In genomic region chr10:83359451-83359850, GRCm38 (mm10) we compare ENCODE assay signal across 7 mouse cellular contexts. TPM values are rescaled to one million over a fixed set of nuclear protein-coding genes. Genes with fewer than 3 reads are reported as not detected.
A peak's percentile ranks its signal among the peaks of the same experiment; 100 is the strongest.
DNase-seq lines count a peak whose midpoint lies in the region; ATAC-seq and TF ChIP-seq lines count a peak whose summit lies in the region.

No protein-coding gene starts in this region.

- no peaks in the 10 kb centered on the region for H3K27me3 ChIP-seq in megakaryocyte, embryonic 14.5 days (replicated peaks)
- no peaks in the 10 kb centered on the region for H3K27me3 ChIP-seq in forebrain, postnatal 0 days (ENCODE audit: insufficient read depth, low read length)
- H3K27me3 ChIP-seq in liver, embryonic 11.5 days (replicated peaks; ENCODE audit: control insufficient read depth, insufficient read depth, low read length): no peaks in the 10 kb centered on the region

- intact Hi-C loops in left cerebral cortex, postnatal 4 days (cut with DNase I): no loop called here

- 87% methylated on average over 4 of the region's 4 CpGs for WGBS in forebrain, postnatal 0 days
- WGBS in liver, embryonic 11.5 days: 78% methylated on average over 4 of the region's 4 CpGs

- H3K4me3 ChIP-seq in megakaryocyte, embryonic 14.5 days (replicated peaks): peak overlapping the region; percentile 100
- H3K4me3 ChIP-seq in forebrain, postnatal 0 days (ENCODE audit: low read depth, low read length): peak overlapping the region; percentile 56
- H3K4me3 ChIP-seq in liver, embryonic 11.5 days (ENCODE audit: low read depth, low read length): peak overlapping the region; percentile 79

- H3K9me3 ChIP-seq in megakaryocyte, embryonic 14.5 days: no peaks in the 10 kb centered on the region
- no peaks in the 10 kb centered on the region for H3K9me3 ChIP-seq in forebrain, postnatal 0 days (ENCODE audit: low read length)
- no peaks in the 10 kb centered on the region for H3K9me3 ChIP-seq in liver, embryonic 11.5 days (ENCODE audit: control insufficient read depth, low read length)

- H3K4me2 ChIP-seq in forebrain, postnatal 0 days (ENCODE audit: low read depth): peak overlapping the region; percentile 74
- peak overlapping the region; percentile 72 for H3K4me2 ChIP-seq in liver, embryonic 11.5 days

- H3K27ac ChIP-seq in forebrain, postnatal 0 days (ENCODE audit: low read depth, low read length): peak overlapping the region; percentile 75
- H3K27ac ChIP-seq in liver, embryonic 11.5 days (ENCODE audit: low read depth, low read length): 0 out of 2 replicates have a peak overlapping the region, but pooled peaks have one; percentile 34

- ATAC-seq in megakaryocyte, adult 5-6 weeks (ENCODE audit: poor library complexity, severe bottlenecking): no peak
- no peak; the same call in 1 of the 2 replicates for ATAC-seq in forebrain, postnatal 0 days
- ATAC-seq in liver, embryonic 11.5 days (replicated peaks; ENCODE audit: low FRiP score): no peak

- peaks cover 39% of the 10 kb centered on the region for H3K4me1 ChIP-seq in megakaryocyte, embryonic 14.5 days
- peaks cover 11% of the 10 kb centered on the region; the same call in 1 of the 2 replicates for H3K4me1 ChIP-seq in forebrain, postnatal 0 days (ENCODE audit: insufficient read depth)
- peaks cover 26% of the 10 kb centered on the region for H3K4me1 ChIP-seq in liver, embryonic 11.5 days (replicated peaks; ENCODE audit: control insufficient read depth, insufficient read depth, low read length)

- peak overlapping the region; percentile 63 for H3K9ac ChIP-seq in forebrain, postnatal 0 days
- H3K9ac ChIP-seq in liver, embryonic 11.5 days (ENCODE audit: low read depth, low read length): peak overlapping the region; percentile 51; the same call in 1 of the 2 replicates

- no peak for DNase-seq in forebrain, postnatal 0 days
- DNase-seq in liver, embryonic 11.5 days (ENCODE audit: low spot score): no peak
- DNase-seq in yolk sac, embryonic 10.5 days (ENCODE audit: low spot score): peak; percentile 60
- no peak for DNase-seq in cerebellum, postnatal 4 days (ENCODE audit: low spot score in 2 of 2)
- DNase-seq in left cerebral cortex, postnatal 4 days: no peak

- peaks cover 23% of the 10 kb centered on the region for H3K36me3 ChIP-seq in megakaryocyte, embryonic 14.5 days (replicated peaks; ENCODE audit: low read length)
- H3K36me3 ChIP-seq in forebrain, postnatal 0 days (ENCODE audit: insufficient read depth): peaks cover 17% of the 10 kb centered on the region
- peaks cover 21% of the 10 kb centered on the region for H3K36me3 ChIP-seq in liver, embryonic 11.5 days (ENCODE audit: control insufficient read depth, insufficient read depth, low read length)

- TF ChIP-seq CTCF in forebrain, postnatal 0 days (IDR thresholded peaks at IDR 0.05; ENCODE audit: low read depth): no peak

RNA-seq across cellular contexts. Expression of gene D10Wsu102e, which starts 0.6 kb away (rescaled TPM):
- 0.09 and 0.10 TPM in 2 replicates for polyA plus RNA-seq in megakaryocyte, embryonic 14.5 days (2012; ENCODE audit: insufficient read depth, low replicate concordance)
- 0.40 and 0.46 TPM in 2 replicates for total RNA-seq in megakaryocyte, adult 5-6 weeks (2015)
- total RNA-seq in megakaryocyte, adult 5-6 weeks (2017): 0.44 and 0.57 TPM in 2 replicates
- 2.0 and 2.3 TPM in 2 replicates for total RNA-seq in forebrain, postnatal 0 days (2014; rRNA removed)
- 0.47 and 0.61 TPM in 2 replicates for polyA plus RNA-seq in forebrain, postnatal 0 days (2015; fragmentation: Nextera tagmentation; extraction: Ambion mirVana)
- polyA plus RNA-seq in liver, embryonic 11.5 days (2014; fragmentation: Nextera tagmentation; extraction: Ambion mirVana): 0.79 and 0.81 TPM in 2 replicates
- 1 to 10 TPM; 4.1 to 5.3 TPM for total RNA-seq in left cerebral cortex, postnatal 4 days (2021)

RNA-seq across cellular contexts. Expression of gene Slc41a2, which starts 21.8 kb away (rescaled TPM):
- polyA plus RNA-seq in megakaryocyte, embryonic 14.5 days (2012; ENCODE audit: insufficient read depth, low replicate concordance): 0.02 and 0.35 TPM in 2 replicates
- total RNA-seq in megakaryocyte, adult 5-6 weeks (2015): 0.52 and 0.76 TPM in 2 replicates
- total RNA-seq in megakaryocyte, adult 5-6 weeks (2017): 0.73 and 1.0 TPM in 2 replicates
- total RNA-seq in forebrain, postnatal 0 days (2014; rRNA removed): 22.3 and 23.8 TPM in 2 replicates
- 5.5 and 10.1 TPM in 2 replicates for polyA plus RNA-seq in forebrain, postnatal 0 days (2015; fragmentation: Nextera tagmentation; extraction: Ambion mirVana)
- 0.06 and 0.08 TPM in 2 replicates for polyA plus RNA-seq in liver, embryonic 11.5 days (2014; fragmentation: Nextera tagmentation; extraction: Ambion mirVana)
- total RNA-seq in left cerebral cortex, postnatal 4 days (2021): 10 to 100 TPM; 32.5 to 38.7 TPM

Comparison
In these comparisons a context has a peak if more than half of its experiments do, and no peak if none do; other contexts are left out.
1. RNA of gene Slc41a2, which starts 21.8 kb away (total RNA-seq): 32.5 to 38.7 TPM in left cerebral cortex, postnatal 4 days and 22.3 to 23.8 TPM in forebrain, postnatal 0 days; 0.52 to 1.0 TPM in megakaryocyte, adult 5-6 weeks; every median in the first group is over 10 times any median in the second.
2. Peak in every context shown above with its lines, with median percentiles within 50 percentile points of each other: H3K4me3 ChIP-seq.